Mouse (Mus musculus): ENCODE measurements around the gene Gfy. TPM values are rescaled to one million over a fixed set of nuclear protein-coding genes. Genes with fewer than 3 reads are reported as not detected.

The Gfy gene
- total and polyA plus RNA-seq, 2 experiments from 2014 or later, result not detected

DNA sequence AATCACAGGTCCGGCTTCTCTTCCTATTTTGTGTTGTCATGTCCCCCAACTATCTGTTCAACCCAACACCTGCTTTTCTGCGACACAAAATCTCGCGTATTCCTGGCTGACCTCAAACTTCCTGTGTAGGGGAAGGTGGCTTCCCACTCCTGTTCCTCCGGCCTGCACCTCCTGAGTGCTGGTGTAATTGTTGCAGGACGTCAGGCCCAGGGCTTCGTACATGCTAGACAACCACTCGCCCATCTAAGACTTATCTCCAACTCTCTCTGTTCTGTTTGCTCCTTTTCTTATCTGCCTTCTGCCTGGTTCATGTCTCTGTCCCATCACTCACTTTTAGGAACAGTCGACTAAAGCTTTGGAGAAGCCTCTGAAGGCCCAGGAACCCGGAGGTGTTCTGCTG, 31.7 kb upstream of the Gfy start:
- H3K36me3 ChIP-seq (replicated peaks; ENCODE audit: control insufficient read depth, insufficient read depth, low read length), result no peaks in the 10 kb centered on the region
- WGBS, result 42% methylated on average over 10 of the region's 10 CpGs
- no peak overlapping the region for H3K4me2 ChIP-seq (ENCODE audit: low read depth, low read length)
- H3K4me1 ChIP-seq (ENCODE audit: control insufficient read depth, insufficient read depth), result no peaks in the 10 kb centered on the region
- peaks cover 24% of the 10 kb centered on the region for H3K27me3 ChIP-seq (ENCODE audit: control insufficient read depth, insufficient read depth, low read length)
- H3K27ac ChIP-seq (ENCODE audit: low read depth), result no peak overlapping the region
- no peak overlapping the region for H3K9ac ChIP-seq (replicated peaks; ENCODE audit: low read depth, low read length)
- no peak overlapping the region for H3K4me3 ChIP-seq (ENCODE audit: low read depth, low read length)
- TF ChIP-seq CTCF (IDR thresholded peaks at IDR 0.05; ENCODE audit: low read depth) (no peak), EP300 (IDR thresholded peaks at IDR 0.05; ENCODE audit: low read depth) (no peak)
- ATAC-seq (ENCODE audit: insufficient read depth, low read depth) (no peak), DNase-seq (ENCODE audit: low spot score) (no peak)
- no peaks in the 10 kb centered on the region for H3K9me3 ChIP-seq (replicated peaks; ENCODE audit: control insufficient read depth, low read length)

- TF ChIP-seq CTCF (IDR thresholded peaks at IDR 0.05; ENCODE audit: low read depth), result no peak
- TF ChIP-seq EP300 (IDR thresholded peaks at IDR 0.05; ENCODE audit: low read depth), result no peak
- H3K27me3 ChIP-seq (ENCODE audit: control insufficient read depth, insufficient read depth, low read length), result peaks cover 24% of the 10 kb centered on the region
- H3K27ac ChIP-seq (ENCODE audit: low read depth), result no peak overlapping the region
- H3K9ac ChIP-seq (replicated peaks; ENCODE audit: low read depth, low read length), result no peak overlapping the region
- H3K4me1 ChIP-seq (ENCODE audit: control insufficient read depth, insufficient read depth), result peaks cover 5% of the 10 kb centered on the region; the same call in 1 of the 2 replicates
- H3K4me2 ChIP-seq (ENCODE audit: low read depth, low read length), result no peak overlapping the region
- WGBS, result 78% methylated on average over 6 of the region's 6 CpGs
- no peak overlapping the region for H3K4me3 ChIP-seq (ENCODE audit: low read depth, low read length)
- no peak for DNase-seq (ENCODE audit: low spot score)
- H3K9me3 ChIP-seq (replicated peaks; ENCODE audit: control insufficient read depth, low read length), result no peaks in the 10 kb centered on the region
- ATAC-seq (ENCODE audit: insufficient read depth, low read depth), result no peak
- no peaks in the 10 kb centered on the region for H3K36me3 ChIP-seq (replicated peaks; ENCODE audit: control insufficient read depth, insufficient read depth, low read length)
These were observed 28.9 kb upstream of the Gfy start for GRCm38 (mm10) chr7:45208260-45208659.

GRCm38 (mm10) chr7:45204380-45205143, 25.2 kb upstream of the Gfy start, which contains the start of gene Ccdc155:
Gene Ccdc155 (minus strand): TSS chr7:45204892.
- no peaks in the 10 kb centered on the region for H3K36me3 ChIP-seq (replicated peaks; ENCODE audit: control insufficient read depth, insufficient read depth, low read length)
- 10% methylated on average over 43 of the region's 44 CpGs for WGBS
- ATAC-seq (ENCODE audit: insufficient read depth, low read depth) (peak; percentile 89), DNase-seq (ENCODE audit: low spot score) (peak; percentile 83)
- H3K9ac ChIP-seq (replicated peaks; ENCODE audit: low read depth, low read length), result no peak within 1 kb of the TSS
- H3K4me3 ChIP-seq (ENCODE audit: low read depth, low read length), result peak within 1 kb of the TSS; percentile 40
- peak within 1 kb of the TSS; percentile 60 for H3K4me2 ChIP-seq (ENCODE audit: low read depth, low read length)
- TF ChIP-seq EP300 (IDR thresholded peaks at IDR 0.05; ENCODE audit: low read depth) (no peak), CTCF (IDR thresholded peaks at IDR 0.05; ENCODE audit: low read depth) (no peak)
- H3K4me1 ChIP-seq (ENCODE audit: control insufficient read depth, insufficient read depth), result peaks cover 5% of the 10 kb centered on the region; the same call in 1 of the 2 replicates
- no peaks in the 10 kb centered on the region for H3K9me3 ChIP-seq (replicated peaks; ENCODE audit: control insufficient read depth, low read length)
- H3K27me3 ChIP-seq (ENCODE audit: control insufficient read depth, insufficient read depth, low read length), result no peaks in the 10 kb centered on the region
- no peak within 1 kb of the TSS for H3K27ac ChIP-seq (ENCODE audit: low read depth)

DNA sequence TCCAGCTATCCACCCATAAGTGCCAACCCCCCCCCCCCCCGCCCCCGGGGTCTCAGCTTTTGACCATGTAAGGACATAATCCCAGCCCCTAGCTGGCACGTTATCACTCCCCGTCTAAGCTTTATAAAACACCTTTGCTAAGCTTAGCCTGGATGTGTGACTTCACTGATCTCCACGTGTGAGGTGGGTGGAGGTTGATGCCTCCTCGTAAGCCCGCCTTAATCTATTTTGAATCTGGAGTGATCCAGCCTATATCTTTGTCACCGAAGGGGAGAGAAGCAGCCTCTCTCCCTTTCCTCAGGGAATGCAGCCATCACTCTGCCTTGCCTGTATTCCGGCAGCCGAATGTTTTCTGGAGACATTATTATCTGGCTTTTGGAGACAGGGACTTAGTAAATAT, 23.3 kb upstream of the Gfy start:
- Histone ChIP-seq H3K4me2 (ENCODE audit: low read depth, low read length) (no peak overlapping the region), H3K27me3 (ENCODE audit: control insufficient read depth, insufficient read depth, low read length) (no peaks in the 10 kb centered on the region), H3K36me3 (replicated peaks; ENCODE audit: control insufficient read depth, insufficient read depth, low read length) (no peaks in the 10 kb centered on the region), H3K4me1 (ENCODE audit: control insufficient read depth, insufficient read depth) (peaks cover 5% of the 10 kb centered on the region; the same call in 1 of the 2 replicates), H3K9ac (replicated peaks; ENCODE audit: low read depth, low read length) (no peak overlapping the region), H3K9me3 (replicated peaks; ENCODE audit: control insufficient read depth, low read length) (no peaks in the 10 kb centered on the region), H3K27ac (ENCODE audit: low read depth) (no peak overlapping the region), H3K4me3 (ENCODE audit: low read depth, low read length) (no peak overlapping the region)
- 21% methylated on average over 10 of the region's 10 CpGs for WGBS
- DNase-seq (ENCODE audit: low spot score), result no peak
- ATAC-seq (ENCODE audit: insufficient read depth, low read depth), result no peak
- no peak for TF ChIP-seq EP300 (IDR thresholded peaks at IDR 0.05; ENCODE audit: low read depth)
- no peak for TF ChIP-seq CTCF (IDR thresholded peaks at IDR 0.05; ENCODE audit: low read depth)

DNA sequence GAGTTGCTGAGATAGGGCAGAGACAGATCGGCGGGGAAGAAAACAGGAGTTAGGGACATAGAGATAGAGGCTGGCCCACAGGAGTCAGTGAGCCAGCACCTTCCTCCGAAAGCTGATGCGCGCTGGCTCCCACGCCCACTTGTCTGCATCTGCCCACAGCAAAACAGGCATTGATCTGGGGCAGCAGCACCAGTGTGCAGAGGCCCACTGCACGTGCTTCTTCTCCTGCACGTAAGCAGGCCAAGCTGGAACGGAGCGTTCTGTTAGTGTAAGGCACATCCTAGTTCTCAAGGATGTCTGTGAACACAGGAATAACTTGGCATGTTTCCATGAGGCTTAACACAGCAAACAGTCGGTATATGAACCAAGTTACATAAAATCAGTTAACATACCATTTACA, 19.6 kb upstream of the Gfy start:
- Histone ChIP-seq H3K36me3 (replicated peaks; ENCODE audit: control insufficient read depth, insufficient read depth, low read length) (no peaks in the 10 kb centered on the region), H3K27me3 (ENCODE audit: control insufficient read depth, insufficient read depth, low read length) (peaks cover 4% of the 10 kb centered on the region; the same call in 1 of the 2 replicates), H3K9me3 (replicated peaks; ENCODE audit: control insufficient read depth, low read length) (no peaks in the 10 kb centered on the region), H3K4me1 (ENCODE audit: control insufficient read depth, insufficient read depth) (peaks cover 7% of the 10 kb centered on the region; the same call in 1 of the 2 replicates), H3K4me2 (ENCODE audit: low read depth, low read length) (no peak overlapping the region), H3K9ac (replicated peaks; ENCODE audit: low read depth, low read length) (no peak overlapping the region), H3K27ac (ENCODE audit: low read depth) (no peak overlapping the region), H3K4me3 (ENCODE audit: low read depth, low read length) (no peak overlapping the region)
- DNase-seq (ENCODE audit: low spot score) (no peak), ATAC-seq (ENCODE audit: insufficient read depth, low read depth) (no peak)
- TF ChIP-seq EP300 (IDR thresholded peaks at IDR 0.05; ENCODE audit: low read depth) (no peak), CTCF (IDR thresholded peaks at IDR 0.05; ENCODE audit: low read depth) (no peak)
- 74% methylated on average over 11 of the region's 11 CpGs for WGBS

Measured in heart, postnatal 0 days (tissue).